Comparison of ENCODE assay signal across 9 mouse cellular contexts in genomic region chr17:25282133-25282532, GRCm38 (mm10). TPM values are rescaled to one million over a fixed set of nuclear protein-coding genes. Genes with fewer than 3 reads are reported as not detected.
A peak's percentile ranks its signal among the peaks of the same experiment; 100 is the strongest.
DNase-seq lines count a peak whose midpoint lies in the region; ATAC-seq lines count a peak whose summit lies in the region.
"Had no signal": no experiment of that assay in that cellular context is flagged by ENCODE, and none has a peak within 500 bp of the region (broad histone marks: within the 10 kb centered on the region; RNA-seq: fewer than 3 reads in every experiment).

No protein-coding gene starts in this region.

- H3K4me1 ChIP-seq in heart, embryonic 13.5 days, result 0 out of 2 replicates have a peak, but pooled peaks cover 2% of the 10 kb centered on the region
- H3K4me1 ChIP-seq in embryonic facial prominence, embryonic 10.5 days, result no peaks in the 10 kb centered on the region

- no peak for ATAC-seq in heart, embryonic 13.5 days (ENCODE audit: extremely low read depth, insufficient number of reproducible peaks, low FRiP score, low TSS enrichment)
- ATAC-seq in neutrophil, adult 5-6 weeks (ENCODE audit: extremely low read depth, insufficient number of reproducible peaks, low FRiP score, poor library complexity, severe bottlenecking), result 0 out of 2 replicates have a peak, but pooled peaks have one; percentile 33

- peaks cover 7% of the 10 kb centered on the region for H3K27me3 ChIP-seq in heart, embryonic 13.5 days (replicated peaks)
- H3K27me3 ChIP-seq in embryonic facial prominence, embryonic 10.5 days (replicated peaks; ENCODE audit: low read depth, poor library complexity, severe bottlenecking), result no peaks in the 10 kb centered on the region

- H3K9ac ChIP-seq in heart, embryonic 13.5 days, result no peak overlapping the region

- 29% methylated on average over 11 of the region's 11 CpGs for WGBS in heart, embryonic 13.5 days
- WGBS in large intestine, adult 2 months, result 10% methylated on average over 11 of the region's 11 CpGs
- 45% methylated on average over 11 of the region's 11 CpGs for WGBS in embryonic facial prominence, embryonic 10.5 days

- no peak overlapping the region for H3K27ac ChIP-seq in heart, embryonic 13.5 days (replicated peaks)
- no peak overlapping the region for H3K27ac ChIP-seq in embryonic facial prominence, embryonic 10.5 days (replicated peaks)

- H3K4me3 ChIP-seq in heart, embryonic 13.5 days, result no peak overlapping the region
- no peak overlapping the region for H3K4me3 ChIP-seq in embryonic facial prominence, embryonic 10.5 days

- no peaks in the 10 kb centered on the region for H3K36me3 ChIP-seq in heart, embryonic 13.5 days
- H3K36me3 ChIP-seq in embryonic facial prominence, embryonic 10.5 days (replicated peaks), result no peaks in the 10 kb centered on the region

- H3K4me2 ChIP-seq in heart, embryonic 13.5 days, result peak overlapping the region; percentile 32

- no peaks in the 10 kb centered on the region for H3K9me3 ChIP-seq in heart, embryonic 13.5 days
- H3K9me3 ChIP-seq in embryonic facial prominence, embryonic 10.5 days, result no peaks in the 10 kb centered on the region

- DNase-seq in layer of hippocampus, adult 9-11 months, result peak; percentile 39
- no peak for DNase-seq in layer of hippocampus, postnatal 14 days (ENCODE audit: low spot score in 2 of 2)
- peak; percentile 40 for DNase-seq in adipocyte (ENCODE audit: low spot score)
- peak; percentile 90 for DNase-seq in large intestine, adult 2 months (ENCODE audit: low read depth, low spot score)
- no peak for DNase-seq in embryo, embryonic 10.5 days (ENCODE audit: low spot score)
- DNase-seq in embryonic facial prominence, embryonic 10.5 days (ENCODE audit: low spot score), result no peak

RNA-seq across cellular contexts. Expression of gene Ube2i, which starts 7.7 kb away (rescaled TPM):
- total RNA-seq in layer of hippocampus, postnatal 14 days (2021), result 100 to 1,000 TPM; 208 to 219 TPM
- polyA plus RNA-seq in heart, embryonic 13.5 days (2015; fragmentation: Nextera tagmentation; extraction: Ambion mirVana), result 372 and 379 TPM in 2 replicates
- polyA plus RNA-seq in large intestine, adult 2 months (2012; rRNA removed), result 113 and 132 TPM in 2 replicates
- 303 and 329 TPM in 2 replicates for total RNA-seq in neutrophil, adult 5-6 weeks (2017)
- polyA plus RNA-seq in embryonic facial prominence, embryonic 10.5 days (2016; fragmentation: Nextera tagmentation; extraction: Ambion mirVana), result 952 and 961 TPM in 2 replicates

RNA-seq across cellular contexts. Expression of gene Prss34, which starts 16.1 kb away (rescaled TPM):
- not detected for total RNA-seq in layer of hippocampus, postnatal 14 days (2021)
- polyA plus RNA-seq in heart, embryonic 13.5 days (2015; fragmentation: Nextera tagmentation; extraction: Ambion mirVana), result 0.16 TPM in 1 of 2 replicates, not detected in the other
- not detected in 2 replicates for polyA plus RNA-seq in large intestine, adult 2 months (2012; rRNA removed)
- 0.58 TPM in 1 of 2 replicates, not detected in the other for total RNA-seq in neutrophil, adult 5-6 weeks (2017)
- not detected in 2 replicates for polyA plus RNA-seq in embryonic facial prominence, embryonic 10.5 days (2016; fragmentation: Nextera tagmentation; extraction: Ambion mirVana)
- polyA plus RNA-seq: limb, embryonic 11.5 days had no signal

RNA-seq across cellular contexts. Expression of gene Baiap3, which starts 26.0 kb away (rescaled TPM):
- 10 to 100 TPM in 1 of 2 experiments, 1 to 10 TPM in 1; 9.7 to 11.3 TPM for total RNA-seq in layer of hippocampus, postnatal 14 days (2021)
- 0.57 and 0.69 TPM in 2 replicates for polyA plus RNA-seq in heart, embryonic 13.5 days (2015; fragmentation: Nextera tagmentation; extraction: Ambion mirVana)
- 7.8 and 11.9 TPM in 2 replicates for polyA plus RNA-seq in large intestine, adult 2 months (2012; rRNA removed)
- 5.4 and 7.8 TPM in 2 replicates for total RNA-seq in neutrophil, adult 5-6 weeks (2017)
- 0.67 and 0.94 TPM in 2 replicates for polyA plus RNA-seq in embryonic facial prominence, embryonic 10.5 days (2016; fragmentation: Nextera tagmentation; extraction: Ambion mirVana)

RNA-seq across cellular contexts. Expression of gene Prss28, which starts 26.3 kb away (rescaled TPM):
- total RNA-seq in layer of hippocampus, postnatal 14 days (2021), result not detected
- not detected in 2 replicates for polyA plus RNA-seq in heart, embryonic 13.5 days (2015; fragmentation: Nextera tagmentation; extraction: Ambion mirVana)
- polyA plus RNA-seq in large intestine, adult 2 months (2012; rRNA removed), result not detected in 2 replicates
- total RNA-seq in neutrophil, adult 5-6 weeks (2017), result not detected in 2 replicates
- not detected in 2 replicates for polyA plus RNA-seq in embryonic facial prominence, embryonic 10.5 days (2016; fragmentation: Nextera tagmentation; extraction: Ambion mirVana)
- polyA plus RNA-seq: limb, embryonic 11.5 days had no signal

RNA-seq across cellular contexts. Expression of gene Prss29, which starts 36.3 kb away (rescaled TPM):
- not detected for total RNA-seq in layer of hippocampus, postnatal 14 days (2021)
- not detected in 2 replicates for polyA plus RNA-seq in heart, embryonic 13.5 days (2015; fragmentation: Nextera tagmentation; extraction: Ambion mirVana)
- polyA plus RNA-seq in large intestine, adult 2 months (2012; rRNA removed), result not detected in 2 replicates
- total RNA-seq in neutrophil, adult 5-6 weeks (2017), result not detected in 2 replicates
- polyA plus RNA-seq in embryonic facial prominence, embryonic 10.5 days (2016; fragmentation: Nextera tagmentation; extraction: Ambion mirVana), result not detected in 2 replicates
- polyA plus RNA-seq: limb, embryonic 11.5 days had no signal

Comparison
In these comparisons a context has a peak if more than half of its experiments do, and no peak if none do; other contexts are left out.
1. DNase-seq: peak in layer of hippocampus, adult 9-11 months (single experiment), adipocyte (single experiment) and large intestine, adult 2 months (single experiment); none in layer of hippocampus, postnatal 14 days (0 of 2), embryo, embryonic 10.5 days (single experiment) and embryonic facial prominence, embryonic 10.5 days (single experiment).